Mouse (Mus musculus): Measurements from ENCODE around the gene Capzb. TPM values are rescaled to one million over a fixed set of nuclear protein-coding genes. Genes with fewer than 3 reads are reported as not detected.

Capzb gene
- polyA plus RNA-seq, 1 experiment from 2014 or later, result 401 TPM

GRCm38 (mm10) chr4:139291099-139291498 lies 98.4 kb downstream of the Capzb start:
- Histone ChIP-seq H3K36me3 (ENCODE audit: insufficient read depth, low read length) (peaks cover 30% of the 10 kb centered on the region), H3K4me1 (ENCODE audit: insufficient read depth, low read depth, low read length) (0 out of 2 replicates have a peak, but pooled peaks cover 3% of the 10 kb centered on the region), H3K4me2 (replicated peaks; ENCODE audit: low read depth, low read length) (no peak overlapping the region), H3K27ac (ENCODE audit: low read length) (no peak overlapping the region), H3K9ac (replicated peaks; ENCODE audit: low read depth) (no peak overlapping the region), H3K4me3 (ENCODE audit: low read depth, low read length) (no peak overlapping the region), H3K9me3 (ENCODE audit: low read length) (no peaks in the 10 kb centered on the region), H3K27me3 (replicated peaks; ENCODE audit: insufficient read depth, low read length) (no peaks in the 10 kb centered on the region)
- WGBS, result 86% methylated on average over 16 of the region's 16 CpGs
- no peak for DNase-seq (ENCODE audit: low spot score)
- TF ChIP-seq EP300 (IDR thresholded peaks at IDR 0.05), result no peak
- TF ChIP-seq CTCF (IDR thresholded peaks at IDR 0.05), result no peak
- no peak for ATAC-seq

GRCm38 (mm10) chr4:139292038-139292437 lies 99.3 kb downstream of the Capzb start:
- 90% methylated on average over 5 of the region's 5 CpGs for WGBS
- no peak for ATAC-seq
- no peak for DNase-seq (ENCODE audit: low spot score)
- H3K36me3 ChIP-seq (ENCODE audit: insufficient read depth, low read length), result peaks cover 30% of the 10 kb centered on the region
- H3K4me2 ChIP-seq (replicated peaks; ENCODE audit: low read depth, low read length), result no peak overlapping the region
- no peak overlapping the region for H3K9ac ChIP-seq (replicated peaks; ENCODE audit: low read depth)
- H3K27ac ChIP-seq (ENCODE audit: low read length), result no peak overlapping the region
- 0 out of 2 replicates have a peak, but pooled peaks cover 3% of the 10 kb centered on the region for H3K4me1 ChIP-seq (ENCODE audit: insufficient read depth, low read depth, low read length)
- no peak overlapping the region for H3K4me3 ChIP-seq (ENCODE audit: low read depth, low read length)
- TF ChIP-seq EP300 (IDR thresholded peaks at IDR 0.05) (no peak), CTCF (IDR thresholded peaks at IDR 0.05) (no peak)
- H3K27me3 ChIP-seq (replicated peaks; ENCODE audit: insufficient read depth, low read length), result no peaks in the 10 kb centered on the region
- H3K9me3 ChIP-seq (ENCODE audit: low read length), result no peaks in the 10 kb centered on the region

GRCm38 (mm10) chr4:139297566-139297965 lies 104.9 kb downstream of the Capzb start:
- no peak overlapping the region for H3K9ac ChIP-seq (replicated peaks; ENCODE audit: low read depth)
- no peaks in the 10 kb centered on the region for H3K9me3 ChIP-seq (ENCODE audit: low read length)
- no peaks in the 10 kb centered on the region for H3K4me1 ChIP-seq (ENCODE audit: insufficient read depth, low read depth, low read length)
- peaks cover 5% of the 10 kb centered on the region; the same call in 1 of the 2 replicates for H3K36me3 ChIP-seq (ENCODE audit: insufficient read depth, low read length)
- no peak overlapping the region for H3K27ac ChIP-seq (ENCODE audit: low read length)
- H3K4me2 ChIP-seq (replicated peaks; ENCODE audit: low read depth, low read length), result no peak overlapping the region
- no peak for ATAC-seq
- TF ChIP-seq EP300 (IDR thresholded peaks at IDR 0.05), result no peak
- TF ChIP-seq CTCF (IDR thresholded peaks at IDR 0.05), result no peak
- no peak for DNase-seq (ENCODE audit: low spot score)
- H3K4me3 ChIP-seq (ENCODE audit: low read depth, low read length), result no peak overlapping the region
- 78% methylated on average over 4 of the region's 4 CpGs for WGBS
- H3K27me3 ChIP-seq (replicated peaks; ENCODE audit: insufficient read depth, low read length), result no peaks in the 10 kb centered on the region

DNA sequence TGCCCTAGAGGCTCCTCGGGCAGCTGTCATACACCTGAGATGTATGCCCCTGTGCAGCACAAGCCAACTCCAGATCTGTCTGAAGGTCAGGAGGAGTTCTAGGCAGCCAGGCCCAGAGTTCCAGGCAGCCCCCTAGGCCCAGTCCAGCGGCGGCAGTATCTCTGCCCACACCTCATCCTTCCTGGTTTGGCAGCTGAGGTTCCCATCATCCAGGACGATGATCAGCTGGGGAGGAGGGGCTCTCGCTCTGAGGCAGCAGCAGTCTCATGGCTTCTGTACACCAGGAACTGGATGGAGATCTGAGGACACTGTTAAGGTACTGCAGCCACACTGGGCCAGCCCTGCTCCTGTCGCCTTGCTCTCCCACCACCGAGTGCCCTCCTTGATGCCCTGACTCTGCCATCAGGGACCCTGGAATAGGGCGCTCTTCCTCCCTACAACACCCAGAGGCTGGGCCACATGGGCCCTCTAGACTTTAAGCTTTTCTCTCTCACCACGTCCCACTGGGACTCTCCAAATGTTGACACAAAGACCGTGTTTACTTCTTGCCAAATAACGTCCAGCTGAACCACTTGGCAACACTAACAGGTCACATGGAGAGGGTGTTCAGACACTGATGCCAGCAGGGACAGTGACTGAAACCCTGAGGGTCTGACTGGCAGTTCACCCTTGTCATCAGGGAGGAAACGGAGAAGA lies 106.1 kb downstream of the Capzb start:
- Histone ChIP-seq H3K9ac (replicated peaks; ENCODE audit: low read depth) (no peak overlapping the region), H3K4me1 (ENCODE audit: insufficient read depth, low read depth, low read length) (no peaks in the 10 kb centered on the region), H3K27ac (ENCODE audit: low read length) (0 out of 2 replicates have a peak overlapping the region, but pooled peaks have one; percentile 14), H3K36me3 (ENCODE audit: insufficient read depth, low read length) (peaks cover 5% of the 10 kb centered on the region; the same call in 1 of the 2 replicates), H3K4me3 (ENCODE audit: low read depth, low read length) (no peak overlapping the region), H3K9me3 (ENCODE audit: low read length) (no peaks in the 10 kb centered on the region), H3K4me2 (replicated peaks; ENCODE audit: low read depth, low read length) (no peak overlapping the region), H3K27me3 (replicated peaks; ENCODE audit: insufficient read depth, low read length) (no peaks in the 10 kb centered on the region)
- TF ChIP-seq CTCF (IDR thresholded peaks at IDR 0.05) (no peak), EP300 (IDR thresholded peaks at IDR 0.05) (no peak)
- peak; percentile 81 for ATAC-seq
- DNase-seq (ENCODE audit: low spot score), result peak; percentile 83
- WGBS, result 47% methylated on average over 12 of the region's 12 CpGs

DNA sequence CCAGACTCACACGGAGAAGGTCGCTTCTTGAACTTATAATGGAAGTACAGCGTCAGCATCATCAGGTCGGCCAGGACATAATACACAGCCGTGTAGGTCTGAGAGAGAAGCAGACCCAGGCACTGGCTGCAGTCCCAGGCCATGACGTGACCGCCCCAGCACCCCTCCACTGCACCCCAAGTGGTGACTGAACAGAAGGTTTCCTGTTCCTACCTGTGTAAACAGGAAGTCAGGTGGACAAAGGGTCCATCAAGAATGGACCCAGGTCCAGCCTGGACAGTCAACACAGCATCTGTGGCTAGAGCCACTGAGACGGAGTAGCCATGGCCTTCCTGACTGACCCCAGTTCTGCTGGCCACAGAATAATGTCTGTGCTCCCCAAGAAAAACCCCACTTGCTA lies 109.1 kb downstream of the Capzb start:
- H3K9me3 ChIP-seq (ENCODE audit: low read length), result no peaks in the 10 kb centered on the region
- 84% methylated on average over 8 of the region's 8 CpGs for WGBS
- DNase-seq (ENCODE audit: low spot score), result no peak
- no peak overlapping the region for H3K4me3 ChIP-seq (ENCODE audit: low read depth, low read length)
- no peak overlapping the region for H3K27ac ChIP-seq (ENCODE audit: low read length)
- no peak overlapping the region for H3K4me2 ChIP-seq (replicated peaks; ENCODE audit: low read depth, low read length)
- H3K36me3 ChIP-seq (ENCODE audit: insufficient read depth, low read length), result peaks cover 5% of the 10 kb centered on the region; the same call in 1 of the 2 replicates
- no peak overlapping the region for H3K9ac ChIP-seq (replicated peaks; ENCODE audit: low read depth)
- no peak for ATAC-seq
- H3K4me1 ChIP-seq (ENCODE audit: insufficient read depth, low read depth, low read length), result no peaks in the 10 kb centered on the region
- no peak for TF ChIP-seq EP300 (IDR thresholded peaks at IDR 0.05)
- no peak for TF ChIP-seq CTCF (IDR thresholded peaks at IDR 0.05)
- no peaks in the 10 kb centered on the region for H3K27me3 ChIP-seq (replicated peaks; ENCODE audit: insufficient read depth, low read length)

GRCm38 (mm10) chr4:139302241-139302640 lies 109.5 kb downstream of the Capzb start:
- no peak for ATAC-seq
- Histone ChIP-seq H3K9ac (replicated peaks; ENCODE audit: low read depth) (no peak overlapping the region), H3K4me1 (ENCODE audit: insufficient read depth, low read depth, low read length) (no peaks in the 10 kb centered on the region), H3K9me3 (ENCODE audit: low read length) (no peaks in the 10 kb centered on the region), H3K27me3 (replicated peaks; ENCODE audit: insufficient read depth, low read length) (no peaks in the 10 kb centered on the region), H3K4me3 (ENCODE audit: low read depth, low read length) (no peak overlapping the region), H3K4me2 (replicated peaks; ENCODE audit: low read depth, low read length) (no peak overlapping the region), H3K36me3 (ENCODE audit: insufficient read depth, low read length) (peaks cover 5% of the 10 kb centered on the region; the same call in 1 of the 2 replicates), H3K27ac (ENCODE audit: low read length) (no peak overlapping the region)
- no peak for DNase-seq (ENCODE audit: low spot score)
- WGBS, result 65% methylated on average over 5 of the region's 5 CpGs
- TF ChIP-seq EP300 (IDR thresholded peaks at IDR 0.05) (no peak), CTCF (IDR thresholded peaks at IDR 0.05) (no peak)

Data from lung, postnatal 0 days (tissue).